Mouse (Mus musculus): ENCODE results near the gene C1qtnf9. TPM values are rescaled to one million over a fixed set of nuclear protein-coding genes. Genes with fewer than 3 reads are reported as not detected.

Gene C1qtnf9
- total RNA-seq, 2 experiments from 2014 or later = 5.5 to 5.9 TPM

GRCm38 (mm10) chr14:60751581-60751980, 16.4 kb upstream of the C1qtnf9 start:
- DNase-seq = no peak

GRCm38 (mm10) chr14:60752892-60753800, 14.8 kb upstream of the C1qtnf9 start:
- DNase-seq = peak; percentile 81 to 82

GRCm38 (mm10) chr14:60753801-60754126, 14.2 kb upstream of the C1qtnf9 start:
- no peak for DNase-seq

- DNase-seq = no peak
Observed at GRCm38 (mm10) chr14:60754656-60755055, 13.3 kb upstream of the C1qtnf9 start.

GRCm38 (mm10) chr14:60756271-60756670, 11.7 kb upstream of the C1qtnf9 start:
- no peak for DNase-seq

GRCm38 (mm10) chr14:60757265-60757664, 10.7 kb upstream of the C1qtnf9 start:
- DNase-seq = no peak

GRCm38 (mm10) chr14:60757722-60758121, 10.2 kb upstream of the C1qtnf9 start:
- no peak for DNase-seq

- no peak for DNase-seq
Observed at GRCm38 (mm10) chr14:60759097-60759496, 8.8 kb upstream of the C1qtnf9 start.

GRCm38 (mm10) chr14:60761801-60762200, 6.1 kb upstream of the C1qtnf9 start:
- no peak for DNase-seq

- no peak for DNase-seq
Observed at GRCm38 (mm10) chr14:60762754-60763153, 5.2 kb upstream of the C1qtnf9 start.

GRCm38 (mm10) chr14:60763746-60764145, 4.2 kb upstream of the C1qtnf9 start:
- DNase-seq = no peak

- no peak for DNase-seq
Observed at GRCm38 (mm10) chr14:60764526-60764925, 3.4 kb upstream of the C1qtnf9 start.

- peak in 1 of 2 experiments; percentile 59 for DNase-seq
Observed at GRCm38 (mm10) chr14:60765025-60765424, 2.9 kb upstream of the C1qtnf9 start.

- peak; percentile 46 to 59 for DNase-seq
Observed at GRCm38 (mm10) chr14:60769340-60769739, 1.4 kb downstream of the C1qtnf9 start.

- DNase-seq = no peak
Observed at GRCm38 (mm10) chr14:60770594-60770993, 2.7 kb downstream of the C1qtnf9 start.

- DNase-seq = peak; percentile 72 to 82
Observed at GRCm38 (mm10) chr14:60771057-60771456, 3.1 kb downstream of the C1qtnf9 start.

GRCm38 (mm10) chr14:60773476-60773875, 5.5 kb downstream of the C1qtnf9 start:
- DNase-seq = no peak

- DNase-seq = no peak
Observed at GRCm38 (mm10) chr14:60776521-60776920, 8.6 kb downstream of the C1qtnf9 start.

GRCm38 (mm10) chr14:60777485-60777919, 9.6 kb downstream of the C1qtnf9 start:
- DNase-seq = no peak

- no peak for DNase-seq
Observed at GRCm38 (mm10) chr14:60779198-60779597, 11.3 kb downstream of the C1qtnf9 start.

- DNase-seq = no peak
Observed at GRCm38 (mm10) chr14:60782121-60782656, 14.3 kb downstream of the C1qtnf9 start.

GRCm38 (mm10) chr14:60783196-60783595, 15.3 kb downstream of the C1qtnf9 start:
- no peak for DNase-seq

- DNase-seq = peak; percentile 88 to 90
Observed at GRCm38 (mm10) chr14:60784427-60785315, 16.7 kb downstream of the C1qtnf9 start, which contains the start of gene Mipep. Gene Mipep, plus strand, starts transcription at chr14:60784573.

All from adrenal gland, postnatal 36 days (tissue).